Mouse (Mus musculus) skeletal muscle tissue, postnatal 0 days (tissue): ENCODE measurements around the gene Tpcn1. TPM values are rescaled to one million over a fixed set of nuclear protein-coding genes. Genes with fewer than 3 reads are reported as not detected.

Experiments
- polyA plus RNA-seq: library from polyadenylated mRNA; unstranded; fragments of >200 nt; fragmentation: Nextera tagmentation; extraction: Ambion mirVana; gene quantifications from 2 replicates; pipeline ENCODE4 v1.2.1, GENCODE M21; 2015

The Tpcn1 gene
- 22.4 and 22.6 TPM in 2 replicates for polyA plus RNA-seq

DNA sequence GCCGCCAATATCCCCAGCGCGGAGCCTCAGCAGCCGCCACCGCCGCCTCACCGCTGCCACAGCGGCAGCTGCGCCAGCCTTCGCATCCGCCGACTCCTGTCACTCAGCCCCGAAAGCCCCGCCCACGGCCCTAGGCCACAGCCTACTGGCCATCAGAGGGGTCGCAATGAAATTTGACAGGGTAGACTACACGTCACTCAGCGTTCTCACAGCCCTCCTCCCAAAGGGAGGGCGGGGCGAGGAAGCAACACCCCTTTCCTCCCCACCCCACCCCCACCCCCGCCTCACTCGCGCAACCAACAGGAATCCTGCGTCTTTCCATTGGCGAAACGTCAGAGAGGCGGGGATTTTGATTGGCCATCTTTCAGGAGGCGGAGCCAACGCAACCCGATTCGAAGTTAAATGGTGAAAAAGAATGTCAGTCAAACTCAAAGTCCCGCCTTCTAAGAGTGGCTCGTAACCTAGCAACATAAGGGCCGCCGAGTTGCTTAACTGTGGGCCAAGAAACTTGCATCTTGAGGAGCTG lies at the start of gene Tpcn1, which contains the start of gene Iqcd:
TSS of gene Tpcn1 (minus strand) at position 105 of the 526 bp plus-strand sequence.
TSS of gene Iqcd (plus strand) at position 448 of the 526 bp plus-strand sequence.

DNA sequence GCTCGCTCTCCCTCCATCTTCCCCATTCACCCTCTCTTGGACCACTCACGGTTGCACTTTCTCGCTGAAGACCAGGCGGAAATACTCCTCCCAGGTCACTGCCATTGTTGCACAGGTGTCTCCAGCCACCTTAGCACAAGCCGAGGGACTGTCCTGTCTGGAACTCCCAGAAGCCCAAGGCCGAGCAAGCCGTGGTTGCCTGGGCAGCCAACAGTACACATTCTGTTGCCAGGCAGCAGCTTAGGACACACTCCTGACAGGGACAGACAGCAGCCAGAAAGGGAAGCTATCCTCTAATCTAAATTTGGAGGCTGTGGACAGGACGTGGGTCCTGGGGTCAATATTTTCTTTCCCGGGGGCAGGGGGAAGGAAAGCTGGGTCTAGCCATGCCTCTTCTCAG lies 45.7 kb upstream of the Tpcn1 start, which contains the start of gene Cfap73:
TSS of gene Cfap73 (minus strand) at position 105 of the 400 bp plus-strand sequence.

DNA sequence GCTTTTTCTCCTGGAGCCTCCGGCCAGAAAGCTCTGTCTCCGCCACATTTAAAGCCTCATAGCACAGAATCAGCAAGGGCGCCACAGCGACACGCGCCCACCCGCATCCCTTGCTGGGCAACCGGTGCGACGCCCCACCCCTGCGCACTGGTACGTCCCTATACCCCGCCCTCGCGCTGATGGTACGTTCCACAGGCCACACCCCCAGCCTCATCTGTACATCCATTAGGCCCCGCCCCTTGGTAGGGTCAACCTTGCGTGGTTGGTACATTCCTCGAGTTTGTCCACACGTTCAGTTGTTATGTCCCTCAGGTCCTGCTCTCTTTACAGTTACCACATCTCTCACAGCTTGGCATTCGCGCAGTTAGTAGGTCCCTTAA lies 24.0 kb upstream of the Tpcn1 start, which contains the start of the genes Rita1 and Ddx54:
TSS of gene Rita1 (minus strand) at position 148 of the 380 bp plus-strand sequence.
TSS of gene Ddx54 (plus strand) at position 298 of the 380 bp plus-strand sequence.

GRCm38 (mm10) chr5:120510982-120511642 lies 77.4 kb downstream of the Tpcn1 start, which contains the start of gene Slc8b1:
TSS of gene Slc8b1 (plus strand) at chr5:120511168.

DNA sequence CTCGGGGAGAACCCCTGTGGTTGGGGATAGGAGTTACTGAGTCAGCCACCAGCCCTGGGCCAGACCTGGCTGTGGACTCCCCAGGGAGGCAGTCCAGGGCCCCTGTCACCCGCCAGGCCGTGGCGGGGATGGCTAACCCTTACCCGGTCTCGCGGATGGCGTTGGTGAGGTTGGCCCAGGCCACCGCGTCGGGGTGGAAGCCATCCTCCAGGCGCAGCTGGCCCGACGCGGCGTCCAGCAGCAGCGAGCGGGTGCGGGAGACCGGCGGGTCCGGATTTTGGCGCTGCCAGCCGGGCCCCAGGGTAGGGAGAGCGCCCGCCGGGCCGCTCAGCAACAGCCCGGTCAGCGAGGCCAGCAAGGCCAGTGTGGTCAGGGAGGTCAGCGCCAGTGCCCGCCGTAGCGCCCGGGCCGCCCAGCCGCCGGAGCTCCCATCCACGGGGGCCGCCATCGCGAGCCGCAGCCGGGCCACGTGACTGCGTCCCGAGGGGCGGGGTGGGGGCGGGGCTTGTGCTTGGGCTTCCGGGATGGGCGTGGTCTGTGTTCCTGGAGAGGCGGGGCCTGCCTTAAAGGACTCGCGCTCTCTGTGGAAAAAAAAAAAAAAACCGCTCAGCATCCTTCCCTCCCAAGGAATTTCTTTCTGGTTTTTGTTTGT lies 85.2 kb downstream of the Tpcn1 start, which contains the start of gene Plbd2:
TSS of gene Plbd2 (minus strand) at position 482 of the 652 bp plus-strand sequence.

Other genes with a start within 250 kb of the Tpcn1 start
- not detected in 2 replicates for gene Lhx5, start 157.0 kb downstream of the Tpcn1 start, polyA plus RNA-seq
- gene Sdsl, start 115.9 kb downstream of the Tpcn1 start, polyA plus RNA-seq: 0.15 and 0.38 TPM in 2 replicates
- gene Sds, start 112.1 kb downstream of the Tpcn1 start, polyA plus RNA-seq: not detected in 2 replicates
- 45.5 and 49.0 TPM in 2 replicates for gene Plbd2, start 85.0 kb downstream of the Tpcn1 start, polyA plus RNA-seq
- gene Slc8b1, start 77.5 kb downstream of the Tpcn1 start, polyA plus RNA-seq: 11.8 and 14.4 TPM in 2 replicates
- gene Iqcd, start 343 bp upstream of the Tpcn1 start, polyA plus RNA-seq: 0.11 and 0.17 TPM in 2 replicates
- gene Rita1, start 23.9 kb upstream of the Tpcn1 start, polyA plus RNA-seq: 5.2 and 7.4 TPM in 2 replicates
- gene Ddx54, start 24.1 kb upstream of the Tpcn1 start, polyA plus RNA-seq: 15.5 and 16.5 TPM in 2 replicates
- not detected in 2 replicates for gene Cfap73, start 45.6 kb upstream of the Tpcn1 start, polyA plus RNA-seq
- 0.22 TPM in 2 replicates for gene Rasal1, start 60.1 kb upstream of the Tpcn1 start, polyA plus RNA-seq
- gene Dtx1, start 123.3 kb upstream of the Tpcn1 start, polyA plus RNA-seq: 0.62 and 0.68 TPM in 2 replicates
- 0.94 and 1.2 TPM in 2 replicates for gene Oas2, start 161.2 kb upstream of the Tpcn1 start, polyA plus RNA-seq
- gene Oas3, start 189.0 kb upstream of the Tpcn1 start, polyA plus RNA-seq: 0.14 and 0.37 TPM in 2 replicates
- 0.08 and 0.23 TPM in 2 replicates for gene Oas1e, start 206.9 kb upstream of the Tpcn1 start, polyA plus RNA-seq
- 0.28 and 0.45 TPM in 2 replicates for gene Oas1c, start 223.8 kb upstream of the Tpcn1 start, polyA plus RNA-seq